Mouse (Mus musculus) spleen, postnatal 14 days (tissue): ENCODE data around the gene Gm3435.
A peak's percentile ranks its signal among the peaks of the same experiment; 100 is the strongest.
"Not testable (repeated sequence)": the region's sequence is repeated elsewhere in the genome, so short reads cannot be mapped to it uniquely, and the experiment has no call there.

Experiments used
- DNase-seq, 2 experiments: peaks; one replicate each; pipeline ENCODE4 v3.0.0; 2021 to 2022; ENCODE audit warnings: low spot score in 2 of 2

Gm3435 gene

GRCm38 (mm10) chr17:15009706-15010413 is at the start of gene Gm3435:
Gene Gm3435, plus strand, starts transcription at chr17:15010176.
- not testable (repeated sequence) for DNase-seq

GRCm38 (mm10) chr17:14960520-14960919 is 49.5 kb upstream of the Gm3435 start:
- peak in 1 of 2 experiments; percentile 26 for DNase-seq

DNA sequence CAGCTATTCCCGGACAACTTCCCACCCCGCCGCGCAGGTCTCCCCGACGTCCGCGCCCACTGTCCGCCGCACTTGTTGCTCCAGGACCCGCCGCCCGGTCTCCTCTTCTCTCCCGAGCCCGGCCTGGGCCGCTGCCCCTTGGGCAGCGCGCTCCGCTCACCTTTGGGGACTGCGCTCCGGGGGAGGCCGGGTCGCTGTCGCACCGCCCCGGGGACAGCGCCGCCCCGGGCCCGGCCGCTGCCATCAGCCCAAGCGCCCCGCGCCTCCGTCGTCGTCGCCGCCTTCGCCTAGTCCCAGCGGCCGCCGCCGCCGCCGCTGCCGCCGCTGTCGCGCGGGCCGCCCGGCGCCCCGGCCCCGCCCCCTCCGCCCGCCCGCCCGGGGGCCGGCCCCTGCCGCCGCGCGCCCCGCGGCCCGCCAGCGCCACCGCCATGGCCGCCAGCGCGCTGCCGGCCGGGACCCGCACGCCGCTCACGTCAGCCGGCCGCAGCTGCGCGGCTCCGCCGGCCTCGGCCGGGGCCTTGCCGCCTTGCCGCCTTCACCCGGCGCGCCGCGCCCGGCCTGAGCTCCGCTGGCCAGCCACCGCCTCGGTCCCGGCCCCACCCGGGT is 48.9 kb upstream of the Gm3435 start, which contains the start of gene Phf10:
Gene Phf10, minus strand, starts transcription at position 323 of the 606 bp plus-strand sequence.
- peak; percentile 28 to 45 for DNase-seq

- DNase-seq, result not testable (repeated sequence)
These were observed 48.3 kb upstream of the Gm3435 start for GRCm38 (mm10) chr17:14961557-14962154.

GRCm38 (mm10) chr17:14968373-14968913 is 41.5 kb upstream of the Gm3435 start:
- not testable (repeated sequence) for DNase-seq

- not testable (repeated sequence) for DNase-seq
These were observed 32.1 kb upstream of the Gm3435 start for GRCm38 (mm10) chr17:14977718-14978361.

DNA sequence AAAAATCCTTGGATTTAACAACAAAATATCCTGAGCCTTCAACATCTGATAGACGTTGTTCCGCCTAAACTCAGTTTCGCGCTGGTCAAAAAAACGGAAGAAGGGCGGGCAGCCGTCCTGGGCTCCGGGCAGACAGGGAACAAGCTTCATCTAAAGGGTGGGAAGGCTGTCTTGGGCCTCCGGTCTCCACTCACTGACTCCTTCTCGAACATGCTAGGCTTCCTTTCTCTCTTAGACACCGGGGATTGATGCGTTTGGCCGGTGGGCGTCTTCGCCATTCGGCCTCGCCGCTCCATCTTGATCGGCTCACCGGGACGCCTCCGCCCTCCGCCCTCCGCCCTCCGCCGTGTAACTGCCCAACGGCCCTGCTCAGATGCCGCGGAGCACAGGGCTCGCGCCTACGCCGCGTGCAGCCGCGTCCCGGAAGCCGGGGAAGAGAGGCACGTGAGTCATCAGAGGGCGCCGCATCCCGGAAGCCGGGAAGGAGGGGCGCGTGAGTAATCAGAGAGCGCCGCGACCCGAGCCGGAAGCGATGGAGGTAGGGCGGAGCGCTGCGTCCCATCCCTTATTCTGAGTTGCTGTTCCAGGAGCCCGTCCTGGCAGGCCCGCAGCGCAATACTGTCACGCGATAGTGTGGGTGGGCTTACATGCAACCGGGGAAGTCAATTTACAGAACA is 31.5 kb upstream of the Gm3435 start, which contains the start of the genes 9030025P20Rik and Gm3417:
Gene 9030025P20Rik, plus strand, starts transcription at position 107 of the 677 bp plus-strand sequence.
Gene Gm3417, minus strand, starts transcription at position 429 of the 677 bp plus-strand sequence.
- DNase-seq, result not testable (repeated sequence)

DNA sequence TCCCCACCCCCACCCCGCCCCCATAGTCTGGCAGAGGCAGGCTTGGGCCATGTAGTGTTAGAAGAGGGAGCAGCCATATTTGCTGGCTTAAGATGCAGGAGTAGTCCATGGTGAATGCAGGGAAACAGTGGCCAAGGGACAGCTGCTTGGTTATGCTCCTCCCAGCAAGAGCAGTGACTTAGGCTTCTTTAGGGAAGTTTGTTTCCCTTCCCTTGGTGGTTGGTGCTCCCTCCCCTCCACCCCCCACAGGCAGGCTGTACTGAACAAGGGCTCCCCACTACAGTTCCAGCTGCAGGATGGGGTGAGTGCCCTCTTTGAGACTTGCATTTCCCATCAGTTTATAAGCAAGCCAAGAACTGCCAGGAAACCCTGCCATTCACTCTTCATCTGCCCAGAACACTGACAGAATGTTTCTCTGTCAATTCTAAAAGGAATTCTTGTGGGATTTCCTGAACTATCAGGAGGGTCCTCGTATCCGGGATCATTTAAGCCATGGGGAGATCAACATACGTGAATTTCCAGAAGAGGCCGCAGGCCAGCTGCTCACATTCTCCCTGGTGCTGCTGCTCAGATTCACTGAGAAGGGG is 19.8 kb upstream of the Gm3435 start:
- DNase-seq, result not testable (repeated sequence)

DNA sequence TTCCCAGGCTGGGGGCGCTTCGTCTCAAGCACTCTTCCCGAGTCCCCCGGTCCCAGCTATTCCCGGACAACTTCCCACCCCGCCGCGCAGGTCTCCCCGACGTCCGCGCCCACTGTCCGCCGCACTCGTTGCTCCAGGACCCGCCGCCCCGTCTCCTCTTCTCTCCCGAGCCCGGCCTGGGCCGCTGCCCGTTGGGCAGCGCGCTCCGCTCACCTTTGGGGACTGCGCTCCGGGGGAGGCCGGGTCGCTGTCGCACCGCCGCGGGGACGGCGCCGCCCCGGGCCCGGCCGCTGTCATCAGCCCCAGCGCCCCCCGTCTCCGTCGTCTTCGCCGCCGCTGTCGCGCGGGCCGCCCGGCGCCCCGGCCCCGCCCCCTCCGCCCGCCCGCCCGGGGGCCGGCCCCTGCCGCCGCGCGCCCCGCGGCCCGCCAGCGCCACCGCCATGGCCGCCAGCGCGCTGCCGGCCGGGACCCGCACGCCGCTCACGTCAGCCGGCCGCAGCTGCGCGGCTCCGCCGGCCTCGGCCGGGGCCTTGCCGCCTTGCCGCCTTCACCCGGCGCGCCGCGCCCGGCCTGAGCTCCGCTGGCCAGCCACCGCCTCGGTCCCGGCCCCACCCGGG is 17.3 kb upstream of the Gm3435 start:
- not testable (repeated sequence) for DNase-seq

DNA sequence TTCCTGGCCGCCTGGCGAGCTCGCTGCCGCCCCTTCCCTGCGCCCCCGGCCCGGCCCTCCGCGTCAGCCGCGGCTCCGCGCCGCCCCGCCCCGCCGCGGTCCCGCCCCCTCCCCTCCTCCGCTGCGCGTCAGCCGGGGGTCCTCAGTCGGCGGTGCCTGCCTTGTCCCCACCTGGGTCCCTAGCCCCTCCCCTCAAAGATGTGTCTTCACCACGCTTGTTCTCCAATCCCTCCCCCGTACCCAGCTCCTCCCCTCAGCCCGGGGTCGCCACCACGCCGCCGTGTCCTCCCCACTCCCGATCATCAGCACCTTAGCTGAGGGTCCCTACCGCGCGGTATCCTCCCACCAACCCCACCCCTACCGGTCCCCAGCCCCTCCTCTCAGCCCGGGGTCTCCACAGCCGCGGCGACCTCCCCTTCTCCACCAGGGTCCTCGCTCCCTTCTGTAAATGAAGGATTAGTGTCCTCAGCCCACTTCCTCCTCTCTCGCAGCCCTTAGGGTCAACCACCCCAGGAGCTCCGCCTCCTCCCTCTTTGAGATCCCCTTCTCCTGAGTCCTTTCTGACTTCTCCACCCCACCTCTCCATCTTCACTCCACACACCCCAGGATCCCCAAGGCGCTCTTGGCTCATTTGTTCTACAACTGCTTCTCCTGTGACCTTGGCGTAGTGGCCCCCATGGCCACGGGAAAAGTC is 16.7 kb upstream of the Gm3435 start:
- DNase-seq, result not testable (repeated sequence)

DNA sequence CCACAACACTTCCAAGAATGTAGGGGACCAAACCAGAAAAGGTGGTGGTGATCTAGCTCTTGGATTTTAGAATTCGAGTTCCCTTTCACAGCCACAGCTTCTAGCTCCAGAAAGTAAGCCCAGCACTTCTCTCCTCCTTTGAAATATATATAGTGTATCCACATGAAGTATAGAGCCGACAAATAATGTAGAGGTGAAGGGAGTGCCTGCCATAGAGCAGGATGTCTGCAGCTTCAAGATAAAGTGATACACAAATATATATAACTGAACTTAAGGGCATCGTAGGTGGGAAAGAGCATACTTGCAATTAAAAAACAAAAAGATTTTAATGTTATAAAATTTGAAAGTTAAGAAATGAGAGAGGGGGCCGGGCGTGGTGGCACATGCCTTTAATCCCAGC is 15.8 kb upstream of the Gm3435 start:
- DNase-seq, result not testable (repeated sequence)

DNA sequence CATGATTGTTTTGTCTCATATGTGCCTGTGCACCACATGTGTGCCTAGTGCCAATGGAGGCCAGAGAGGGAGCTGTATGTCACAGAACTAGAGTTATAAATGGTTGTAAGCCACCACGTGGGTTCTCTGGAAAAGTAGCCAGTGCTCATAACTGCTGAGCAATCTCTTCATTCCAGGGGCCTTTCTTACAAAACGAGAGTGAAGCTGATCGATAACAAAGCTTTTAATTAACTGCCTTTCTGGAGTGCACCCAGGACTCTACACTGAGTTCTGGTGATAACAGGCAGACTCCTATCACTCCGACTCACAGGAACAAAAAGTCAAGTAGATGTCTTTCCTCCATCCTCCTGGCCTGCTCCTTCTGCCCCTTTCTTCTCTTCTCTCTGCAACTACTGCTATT is 9.9 kb upstream of the Gm3435 start:
- not testable (repeated sequence) for DNase-seq

GRCm38 (mm10) chr17:15009088-15009487 is 888 bp upstream of the Gm3435 start:
- not testable (repeated sequence) for DNase-seq

GRCm38 (mm10) chr17:15021503-15022220 is 11.7 kb downstream of the Gm3435 start:
- DNase-seq, result peak; percentile 2 to 6

DNA sequence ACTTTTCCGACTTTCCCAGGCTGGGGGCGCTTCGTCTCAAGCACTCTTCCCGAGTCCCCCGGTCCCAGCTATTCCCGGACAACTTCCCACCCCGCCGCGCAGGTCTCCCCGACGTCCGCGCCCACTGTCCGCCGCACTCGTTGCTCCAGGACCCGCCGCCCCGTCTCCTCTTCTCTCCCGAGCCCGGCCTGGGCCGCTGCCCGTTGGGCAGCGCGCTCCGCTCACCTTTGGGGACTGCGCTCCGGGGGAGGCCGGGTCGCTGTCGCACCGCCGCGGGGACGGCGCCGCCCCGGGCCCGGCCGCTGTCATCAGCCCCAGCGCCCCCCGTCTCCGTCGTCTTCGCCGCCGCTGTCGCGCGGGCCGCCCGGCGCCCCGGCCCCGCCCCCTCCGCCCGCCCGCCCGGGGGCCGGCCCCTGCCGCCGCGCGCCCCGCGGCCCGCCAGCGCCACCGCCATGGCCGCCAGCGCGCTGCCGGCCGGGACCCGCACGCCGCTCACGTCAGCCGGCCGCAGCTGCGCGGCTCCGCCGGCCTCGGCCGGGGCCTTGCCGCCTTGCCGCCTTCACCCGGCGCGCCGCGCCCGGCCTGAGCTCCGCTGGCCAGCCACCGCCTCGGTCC is 14.0 kb downstream of the Gm3435 start:
- DNase-seq, result not testable (repeated sequence)

- DNase-seq, result not testable (repeated sequence)
These were observed 14.7 kb downstream of the Gm3435 start for GRCm38 (mm10) chr17:15024502-15025193.

- not testable (repeated sequence) for DNase-seq
These were observed 15.5 kb downstream of the Gm3435 start for GRCm38 (mm10) chr17:15025513-15025912.

DNA sequence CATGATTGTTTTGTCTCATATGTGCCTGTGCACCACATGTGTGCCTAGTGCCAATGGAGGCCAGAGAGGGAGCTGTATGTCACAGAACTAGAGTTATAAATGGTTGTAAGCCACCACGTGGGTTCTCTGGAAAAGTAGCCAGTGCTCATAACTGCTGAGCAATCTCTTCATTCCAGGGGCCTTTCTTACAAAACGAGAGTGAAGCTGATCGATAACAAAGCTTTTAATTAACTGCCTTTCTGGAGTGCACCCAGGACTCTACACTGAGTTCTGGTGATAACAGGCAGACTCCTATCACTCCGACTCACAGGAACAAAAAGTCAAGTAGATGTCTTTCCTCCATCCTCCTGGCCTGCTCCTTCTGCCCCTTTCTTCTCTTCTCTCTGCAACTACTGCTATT is 21.4 kb downstream of the Gm3435 start:
- not testable (repeated sequence) for DNase-seq
